Mouse (Mus musculus) midbrain, embryonic 16.5 days (tissue): ENCODE data around the gene Man1c1. TPM values are rescaled to one million over a fixed set of nuclear protein-coding genes. Genes with fewer than 3 reads are reported as not detected.

Source experiments
- ATAC-seq: fragments of 200-750 bp; cut with Nextera tagmentation; 2 replicates; pipeline ENCODE4 v1.8.0; 2017; ENCODE audit warnings: moderate TSS enrichment
- H3K27ac ChIP-seq: fragments of 300-500 bp; sonication (generic); 2 replicates; pipeline ENCODE4 v1.5.1; 2014; ENCODE audit warnings: mild to moderate bottlenecking, low read length, mixed read lengths
- H3K27me3 ChIP-seq: fragments of 300-500 bp; sonication (generic); 2 replicates; pipeline ENCODE4 v1.6.1; 2014; ENCODE audit warnings: low read depth, low read length, mixed read lengths; ENCODE audit not compliant: control insufficient read depth, insufficient read depth
- H3K36me3 ChIP-seq: fragments of 300-500 bp; sonication (generic); 2 replicates; pipeline ENCODE4 v1.6.1; 2014; ENCODE audit warnings: mild to moderate bottlenecking, low read length, moderate library complexity, mixed read lengths; ENCODE audit not compliant: control insufficient read depth, insufficient read depth
- H3K4me1 ChIP-seq: fragments of 300-500 bp; sonication (generic); 2 replicates; pipeline ENCODE4 v1.6.1; 2014; ENCODE audit warnings: mild to moderate bottlenecking, low read length, mixed read lengths; ENCODE audit not compliant: control insufficient read depth, insufficient read depth
- H3K4me2 ChIP-seq: fragments of 300-500 bp; sonication (generic); 2 replicates; pipeline ENCODE4 v1.6.1; 2014; ENCODE audit warnings: mild to moderate bottlenecking, low read length, mixed read lengths
- H3K4me3 ChIP-seq: fragments of 300-500 bp; sonication (generic); 2 replicates; pipeline ENCODE4 v1.5.1; 2014; ENCODE audit warnings: low read depth, mild to moderate bottlenecking, low read length, moderate library complexity, mixed read lengths
- H3K9ac ChIP-seq: fragments of 300-500 bp; sonication (generic); 2 replicates; pipeline ENCODE4 v1.6.1; 2014; ENCODE audit warnings: low read depth, low read length, mixed read lengths
- H3K9me3 ChIP-seq: fragments of 300-500 bp; sonication (generic); replicated peaks from 2 replicates; pipeline ENCODE4 v1.6.1; 2014; ENCODE audit warnings: mild to moderate bottlenecking, low read length, mixed read lengths; ENCODE audit not compliant: control insufficient read depth, poor library complexity, severe bottlenecking
- WGBS: fragments of 180-500 bp; shearing (Covaris S2); extraction: QIAGEN DNeasy Blood & Tissue Kit; methylation state at CpG from one replicate; pipeline ENCODE4 v1.1.7; 2014; 5-methylcytosine and 5-hydroxymethylcytosine counted together
- polyA plus RNA-seq: library from polyadenylated mRNA; unstranded; fragments of >200 nt; fragmentation: Nextera tagmentation; extraction: Ambion mirVana; gene quantifications from 2 replicates; pipeline ENCODE4 v1.2.1, GENCODE M21; 2015

The Man1c1 gene
- polyA plus RNA-seq, 1 experiment from 2014 or later: 2.9 TPM

DNA sequence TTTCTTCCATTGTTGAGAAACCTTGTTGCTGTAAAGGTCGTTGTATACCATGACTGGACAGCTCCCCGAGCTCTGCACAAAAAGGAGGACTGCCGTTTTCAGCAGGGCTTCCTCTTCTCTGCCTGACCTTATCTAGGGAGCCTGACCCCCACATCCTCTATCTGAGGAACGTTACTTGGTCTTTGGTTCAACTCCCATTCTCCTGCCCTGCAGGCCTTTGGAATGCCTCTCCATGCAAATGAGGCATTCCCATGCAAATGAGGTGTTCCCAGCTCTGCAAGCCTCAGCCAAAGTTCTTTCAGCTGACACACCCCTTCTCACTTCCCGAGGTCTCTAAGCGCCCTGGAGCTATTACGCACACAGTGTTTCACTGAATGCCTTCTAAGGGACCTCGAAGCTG, 26.0 kb upstream of the Man1c1 start:
- Histone ChIP-seq H3K4me3 (no peak overlapping the region), H3K36me3 (no peaks in the 10 kb centered on the region), H3K27me3 (no peaks in the 10 kb centered on the region), H3K4me1 (peaks cover 3% of the 10 kb centered on the region), H3K9me3 (no peaks in the 10 kb centered on the region), H3K9ac (no peak overlapping the region), H3K4me2 (no peak overlapping the region), H3K27ac (no peak overlapping the region)
- 7% methylated on average over 8 of the region's 8 CpGs for WGBS
- no peak for ATAC-seq

DNA sequence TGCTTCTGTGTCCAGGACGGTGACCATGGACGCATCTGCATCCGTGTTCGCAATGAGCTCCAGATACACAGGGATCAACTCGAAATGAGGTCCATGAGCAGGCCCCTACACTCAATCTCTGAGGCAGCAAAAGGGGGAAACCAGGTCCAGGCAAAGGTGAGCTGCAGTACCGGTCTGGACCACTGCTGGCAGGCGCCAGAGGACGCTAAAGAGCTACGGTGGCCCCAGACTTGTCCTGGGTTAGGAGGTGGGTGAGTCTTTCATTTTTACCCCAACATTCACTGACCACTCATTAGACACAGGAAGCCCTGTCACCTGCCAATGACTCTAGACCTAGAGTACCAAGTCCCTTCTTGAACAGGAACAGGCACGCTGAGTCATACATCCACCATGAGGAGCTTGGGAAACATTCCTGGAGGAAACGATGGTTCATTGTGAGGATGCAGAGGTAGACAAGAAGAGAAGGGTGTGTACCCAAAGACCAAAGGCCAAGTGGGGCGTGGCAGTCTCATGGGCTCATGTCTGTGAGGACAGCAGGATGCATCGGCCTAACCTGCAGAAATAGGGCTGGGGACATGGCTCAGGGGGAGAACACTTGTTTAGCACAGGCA, 21.8 kb upstream of the Man1c1 start:
- WGBS: 69% methylated on average over 13 of the region's 13 CpGs

DNA sequence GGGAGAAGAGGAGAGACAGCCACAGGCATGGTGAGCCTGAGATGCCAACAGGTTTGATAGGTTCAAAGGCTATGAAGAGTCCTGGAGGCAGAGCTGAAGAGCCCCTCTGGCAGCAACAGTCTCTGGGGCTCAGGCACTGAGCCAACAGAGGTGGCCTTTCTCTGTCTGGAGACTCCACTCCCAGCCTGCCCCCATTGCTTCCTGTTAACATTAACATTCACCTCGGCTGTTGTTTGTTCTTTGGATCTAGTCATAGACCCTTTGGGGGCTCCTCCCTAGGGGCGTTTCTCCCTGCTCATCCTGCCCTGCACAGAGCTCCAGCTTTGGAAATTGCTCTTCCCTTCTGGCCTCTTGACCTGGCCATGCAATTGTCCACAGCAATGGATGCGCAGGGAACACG, 20.9 kb upstream of the Man1c1 start:
- Histone ChIP-seq H3K27ac (no peak overlapping the region), H3K4me3 (no peak overlapping the region), H3K9ac (no peak overlapping the region), H3K4me2 (no peak overlapping the region), H3K9me3 (no peaks in the 10 kb centered on the region), H3K4me1 (no peaks in the 10 kb centered on the region), H3K27me3 (no peaks in the 10 kb centered on the region), H3K36me3 (no peaks in the 10 kb centered on the region)
- ATAC-seq: no peak
- WGBS: 64% methylated on average over 4 of the region's 4 CpGs

More for the DNA sequence above, 21.8 kb upstream of the Man1c1 start:
- Histone ChIP-seq H3K27ac (no peak overlapping the region), H3K36me3 (no peaks in the 10 kb centered on the region), H3K4me3 (no peak overlapping the region), H3K4me2 (no peak overlapping the region), H3K9me3 (no peaks in the 10 kb centered on the region), H3K4me1 (peaks cover 3% of the 10 kb centered on the region), H3K9ac (no peak overlapping the region), H3K27me3 (no peaks in the 10 kb centered on the region)
- no peak for ATAC-seq

GRCm38 (mm10) chr4:134723251-134723650, 19.2 kb upstream of the Man1c1 start:
- 63% methylated on average over 3 of the region's 3 CpGs for WGBS
- no peaks in the 10 kb centered on the region for H3K4me1 ChIP-seq

GRCm38 (mm10) chr4:134721076-134721475, 17.0 kb upstream of the Man1c1 start:
- no peak for ATAC-seq
- Histone ChIP-seq H3K4me1 (no peaks in the 10 kb centered on the region), H3K9me3 (no peaks in the 10 kb centered on the region)

More at GRCm38 (mm10) chr4:134723251-134723650, 19.2 kb upstream of the Man1c1 start:
- Histone ChIP-seq H3K4me2 (no peak overlapping the region), H3K9me3 (no peaks in the 10 kb centered on the region), H3K27ac (no peak overlapping the region), H3K36me3 (no peaks in the 10 kb centered on the region), H3K27me3 (no peaks in the 10 kb centered on the region), H3K9ac (no peak overlapping the region), H3K4me3 (no peak overlapping the region)
- no peak for ATAC-seq

GRCm38 (mm10) chr4:134720371-134720770, 16.3 kb upstream of the Man1c1 start:
- ATAC-seq: no peak
- no peaks in the 10 kb centered on the region for H3K4me1 ChIP-seq
- no peak overlapping the region for H3K4me3 ChIP-seq
- H3K36me3 ChIP-seq: no peaks in the 10 kb centered on the region
- H3K27me3 ChIP-seq: no peaks in the 10 kb centered on the region
- WGBS: 65% methylated on average over 3 of the region's 3 CpGs
- H3K4me2 ChIP-seq: no peak overlapping the region
- no peak overlapping the region for H3K9ac ChIP-seq
- no peak overlapping the region for H3K27ac ChIP-seq
- no peaks in the 10 kb centered on the region for H3K9me3 ChIP-seq

More at GRCm38 (mm10) chr4:134721076-134721475, 17.0 kb upstream of the Man1c1 start:
- Histone ChIP-seq H3K36me3 (no peaks in the 10 kb centered on the region), H3K27ac (no peak overlapping the region), H3K27me3 (no peaks in the 10 kb centered on the region), H3K4me3 (no peak overlapping the region), H3K9ac (no peak overlapping the region), H3K4me2 (no peak overlapping the region)
- 89% methylated on average over 6 of the region's 6 CpGs for WGBS

DNA sequence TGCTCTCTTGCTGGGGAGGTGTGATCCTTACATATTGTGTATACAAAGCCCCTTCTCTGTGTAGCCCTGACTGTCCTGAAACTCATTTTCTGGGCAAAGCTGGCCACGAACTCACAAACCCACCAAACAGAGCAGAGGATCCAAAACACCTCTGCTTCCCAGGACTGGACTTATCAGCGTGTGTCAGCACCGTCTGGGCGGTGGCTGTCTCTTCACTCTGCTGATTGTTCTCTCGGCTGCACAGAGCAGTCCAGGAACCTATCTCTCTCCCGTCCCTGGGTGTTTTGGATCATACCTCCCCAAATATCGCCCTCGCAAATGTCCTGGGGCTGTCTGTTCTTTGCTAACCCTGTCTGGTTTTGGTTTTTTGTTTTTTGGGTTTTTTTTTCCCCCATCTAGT, 15.4 kb upstream of the Man1c1 start:
- H3K27ac ChIP-seq: no peak overlapping the region
- H3K9me3 ChIP-seq: no peaks in the 10 kb centered on the region
- no peak overlapping the region for H3K4me2 ChIP-seq
- no peaks in the 10 kb centered on the region for H3K27me3 ChIP-seq
- ATAC-seq: no peak
- H3K4me3 ChIP-seq: no peak overlapping the region
- H3K9ac ChIP-seq: no peak overlapping the region
- no peaks in the 10 kb centered on the region for H3K36me3 ChIP-seq
- no peaks in the 10 kb centered on the region for H3K4me1 ChIP-seq
- 81% methylated on average over 8 of the region's 8 CpGs for WGBS

- peak; percentile 90 for ATAC-seq
- 3% methylated on average over 8 of the region's 8 CpGs for WGBS
- H3K27ac ChIP-seq: no peak overlapping the region
- H3K9me3 ChIP-seq: no peaks in the 10 kb centered on the region
- H3K9ac ChIP-seq: peak overlapping the region; percentile 61; the same call in 1 of the 2 replicates
- no peaks in the 10 kb centered on the region for H3K36me3 ChIP-seq
- H3K4me1 ChIP-seq: peaks cover 2% of the 10 kb centered on the region; the same call in 1 of the 2 replicates
- H3K4me3 ChIP-seq: no peak overlapping the region
- H3K4me2 ChIP-seq: peak overlapping the region; percentile 47
- no peaks in the 10 kb centered on the region for H3K27me3 ChIP-seq
These were observed 9.8 kb upstream of the Man1c1 start for GRCm38 (mm10) chr4:134713937-134714336.

- WGBS: 54% methylated on average over 5 of the region's 5 CpGs
- H3K9ac ChIP-seq: peak overlapping the region; percentile 71; the same call in 1 of the 2 replicates
- H3K27ac ChIP-seq: no peak overlapping the region
- H3K4me1 ChIP-seq: peaks cover 35% of the 10 kb centered on the region
- H3K27me3 ChIP-seq: peaks cover 2% of the 10 kb centered on the region
- H3K4me3 ChIP-seq: no peak overlapping the region; the same call in 1 of the 2 replicates
- ATAC-seq: no peak
- H3K36me3 ChIP-seq: no peaks in the 10 kb centered on the region
- peak overlapping the region; percentile 96 for H3K4me2 ChIP-seq
- H3K9me3 ChIP-seq: no peaks in the 10 kb centered on the region
These were observed 1.2 kb upstream of the Man1c1 start for GRCm38 (mm10) chr4:134705311-134705710.
